Mouse (Mus musculus) cerebellum, postnatal 36 days (tissue): Measurements from ENCODE around the gene Faim.

Experiments
- DNase-seq, 2 experiments: peaks; one replicate each; pipeline ENCODE4 v3.0.0; 2021 to 2022; ENCODE audit warnings: mixed read lengths in 2 of 2

Gene Faim

GRCm38 (mm10) chr9:98976081-98976480 is 10.1 kb upstream of the Faim start:
- no peak for DNase-seq

GRCm38 (mm10) chr9:98976520-98976919 is 9.7 kb upstream of the Faim start:
- no peak for DNase-seq

GRCm38 (mm10) chr9:98979431-98980416 is 6.4 kb upstream of the Faim start:
- DNase-seq: peak; percentile 89 to 90

GRCm38 (mm10) chr9:98986476-98987096 is 413 bp downstream of the Faim start:
- no peak for DNase-seq

GRCm38 (mm10) chr9:98987131-98987530 is 958 bp downstream of the Faim start:
- DNase-seq: no peak

- no peak for DNase-seq
Measured at GRCm38 (mm10) chr9:98994103-98994502, 7.9 kb downstream of the Faim start.

- peak; percentile 76 to 78 for DNase-seq
Measured at GRCm38 (mm10) chr9:98999881-99000339, 13.7 kb downstream of the Faim start.

- DNase-seq: no peak
Measured at GRCm38 (mm10) chr9:99001326-99001725, 15.2 kb downstream of the Faim start.

GRCm38 (mm10) chr9:99009069-99009897 is 23.1 kb downstream of the Faim start:
- DNase-seq: no peak

- DNase-seq: no peak
Measured at GRCm38 (mm10) chr9:99009898-99010199, 23.7 kb downstream of the Faim start.

- DNase-seq: no peak
Measured at GRCm38 (mm10) chr9:99016301-99016700, 30.1 kb downstream of the Faim start.

- DNase-seq: no peak
Measured at GRCm38 (mm10) chr9:99016759-99017158, 30.6 kb downstream of the Faim start.

- DNase-seq: no peak
Measured at GRCm38 (mm10) chr9:99017679-99018078, 31.5 kb downstream of the Faim start.

- DNase-seq: no peak
Measured at GRCm38 (mm10) chr9:99021166-99021565, 35.0 kb downstream of the Faim start.

GRCm38 (mm10) chr9:99021751-99022150 is 35.6 kb downstream of the Faim start:
- DNase-seq: no peak

- DNase-seq: no peak
Measured at GRCm38 (mm10) chr9:99032031-99032430, 45.9 kb downstream of the Faim start.

GRCm38 (mm10) chr9:99034111-99034510 is 47.9 kb downstream of the Faim start:
- no peak for DNase-seq

GRCm38 (mm10) chr9:99035575-99035974 is 49.4 kb downstream of the Faim start, which contains the start of gene Gm1123:
Gm1123 (minus strand) TSS chr9:99035715.
- no peak for DNase-seq

GRCm38 (mm10) chr9:99041994-99042393 is 55.8 kb downstream of the Faim start:
- DNase-seq: no peak

GRCm38 (mm10) chr9:99042641-99043040 is 56.5 kb downstream of the Faim start:
- DNase-seq: no peak

GRCm38 (mm10) chr9:99044761-99045160 is 58.6 kb downstream of the Faim start:
- peak; percentile 54 to 67 for DNase-seq

- no peak for DNase-seq
Measured at GRCm38 (mm10) chr9:99048724-99049250, 62.6 kb downstream of the Faim start.

GRCm38 (mm10) chr9:99049760-99050159 is 63.6 kb downstream of the Faim start:
- no peak for DNase-seq
